Mouse (Mus musculus) kidney, embryonic 15.5 days (tissue): ENCODE results near the gene Exoc5. TPM values are rescaled to one million over a fixed set of nuclear protein-coding genes. Genes with fewer than 3 reads are reported as not detected.

Source experiments
- polyA plus RNA-seq: library from polyadenylated mRNA; unstranded; fragments of >200 nt; fragmentation: Nextera tagmentation; extraction: Ambion mirVana; gene quantifications from 2 replicates; pipeline ENCODE4 v1.2.1, GENCODE M21; 2015

Gene Exoc5
- polyA plus RNA-seq, 1 experiment from 2014 or later = 42.4 TPM

Other genes starting within 250 kb of the Exoc5 start
- 26.4 and 29.0 TPM in 2 replicates for gene Ap5m1, start 556 bp downstream of the Exoc5 start, polyA plus RNA-seq
- gene Naa30, start 105.6 kb upstream of the Exoc5 start, polyA plus RNA-seq = 9.8 and 10.1 TPM in 2 replicates
- 86.7 and 87.7 TPM in 2 replicates for gene ccdc198, start 178.8 kb upstream of the Exoc5 start, polyA plus RNA-seq